Mouse (Mus musculus): ENCODE results near the gene Fcnb. TPM values are rescaled to one million over a fixed set of nuclear protein-coding genes. Genes with fewer than 3 reads are reported as not detected.

The Fcnb gene
- polyA plus RNA-seq, 1 experiment from 2014 or later, result 0.52 TPM

GRCm38 (mm10) chr2:28067821-28068536 is 16.7 kb downstream of the Fcnb start:
- no peaks in the 10 kb centered on the region for H3K4me1 ChIP-seq (ENCODE audit: control insufficient read depth, insufficient read depth, low read length)
- H3K27ac ChIP-seq (replicated peaks; ENCODE audit: low read depth, low read length), result no peak overlapping the region
- H3K9ac ChIP-seq (replicated peaks; ENCODE audit: low read length), result no peak overlapping the region
- 88% methylated on average over 2 of the region's 2 CpGs for WGBS
- no peak for ATAC-seq (replicated peaks; ENCODE audit: insufficient number of reproducible peaks, low FRiP score, low TSS enrichment, low read depth)
- H3K4me2 ChIP-seq (ENCODE audit: low read depth, low read length), result no peak overlapping the region
- no peaks in the 10 kb centered on the region for H3K27me3 ChIP-seq (ENCODE audit: control insufficient read depth, insufficient read depth, low read length)
- no peak overlapping the region for H3K4me3 ChIP-seq (ENCODE audit: low read depth, low read length)
- DNase-seq (ENCODE audit: low spot score), result no peak
- H3K36me3 ChIP-seq (replicated peaks; ENCODE audit: control insufficient read depth, insufficient read depth, low read depth, low read length), result no peaks in the 10 kb centered on the region
- no peaks in the 10 kb centered on the region for H3K9me3 ChIP-seq (replicated peaks; ENCODE audit: control insufficient read depth, low read length)

- Histone ChIP-seq H3K4me3 (ENCODE audit: low read depth, low read length) (no peak overlapping the region), H3K9me3 (replicated peaks; ENCODE audit: control insufficient read depth, low read length) (no peaks in the 10 kb centered on the region), H3K4me1 (ENCODE audit: control insufficient read depth, insufficient read depth, low read length) (no peaks in the 10 kb centered on the region), H3K4me2 (ENCODE audit: low read depth, low read length) (no peak overlapping the region), H3K27me3 (ENCODE audit: control insufficient read depth, insufficient read depth, low read length) (no peaks in the 10 kb centered on the region), H3K9ac (replicated peaks; ENCODE audit: low read length) (no peak overlapping the region), H3K27ac (replicated peaks; ENCODE audit: low read depth, low read length) (no peak overlapping the region), H3K36me3 (replicated peaks; ENCODE audit: control insufficient read depth, insufficient read depth, low read depth, low read length) (no peaks in the 10 kb centered on the region)
- DNase-seq (ENCODE audit: low spot score), result no peak
- WGBS, result 83% methylated on average over 6 of the region's 6 CpGs
- no peak for ATAC-seq (replicated peaks; ENCODE audit: insufficient number of reproducible peaks, low FRiP score, low TSS enrichment, low read depth)
Observed at GRCm38 (mm10) chr2:28067175-28067574, 17.5 kb downstream of the Fcnb start.

GRCm38 (mm10) chr2:28066686-28067085 is 18.0 kb downstream of the Fcnb start:
- Histone ChIP-seq H3K4me1 (ENCODE audit: control insufficient read depth, insufficient read depth, low read length) (no peaks in the 10 kb centered on the region), H3K9me3 (replicated peaks; ENCODE audit: control insufficient read depth, low read length) (no peaks in the 10 kb centered on the region), H3K27ac (replicated peaks; ENCODE audit: low read depth, low read length) (no peak overlapping the region), H3K4me3 (ENCODE audit: low read depth, low read length) (no peak overlapping the region), H3K27me3 (ENCODE audit: control insufficient read depth, insufficient read depth, low read length) (no peaks in the 10 kb centered on the region), H3K36me3 (replicated peaks; ENCODE audit: control insufficient read depth, insufficient read depth, low read depth, low read length) (no peaks in the 10 kb centered on the region), H3K9ac (replicated peaks; ENCODE audit: low read length) (no peak overlapping the region), H3K4me2 (ENCODE audit: low read depth, low read length) (no peak overlapping the region)
- DNase-seq (ENCODE audit: low spot score), result no peak
- WGBS, result 78% methylated on average over 5 of the region's 5 CpGs
- ATAC-seq (replicated peaks; ENCODE audit: insufficient number of reproducible peaks, low FRiP score, low TSS enrichment, low read depth), result no peak

GRCm38 (mm10) chr2:28065081-28065651 is 19.5 kb downstream of the Fcnb start:
- no peak for ATAC-seq (replicated peaks; ENCODE audit: insufficient number of reproducible peaks, low FRiP score, low TSS enrichment, low read depth)
- 87% methylated on average over 5 of the region's 5 CpGs for WGBS

GRCm38 (mm10) chr2:28064339-28065080 is 20.2 kb downstream of the Fcnb start:
- no peak overlapping the region for H3K4me3 ChIP-seq (ENCODE audit: low read depth, low read length)
- H3K36me3 ChIP-seq (replicated peaks; ENCODE audit: control insufficient read depth, insufficient read depth, low read depth, low read length), result no peaks in the 10 kb centered on the region
- H3K9me3 ChIP-seq (replicated peaks; ENCODE audit: control insufficient read depth, low read length), result no peaks in the 10 kb centered on the region
- DNase-seq (ENCODE audit: low spot score) (no peak), ATAC-seq (replicated peaks; ENCODE audit: insufficient number of reproducible peaks, low FRiP score, low TSS enrichment, low read depth) (no peak)
- H3K4me1 ChIP-seq (ENCODE audit: control insufficient read depth, insufficient read depth, low read length), result no peaks in the 10 kb centered on the region
- no peak overlapping the region for H3K27ac ChIP-seq (replicated peaks; ENCODE audit: low read depth, low read length)
- 81% methylated on average over 7 of the region's 7 CpGs for WGBS
- H3K27me3 ChIP-seq (ENCODE audit: control insufficient read depth, insufficient read depth, low read length), result no peaks in the 10 kb centered on the region
- H3K9ac ChIP-seq (replicated peaks; ENCODE audit: low read length), result no peak overlapping the region
- no peak overlapping the region for H3K4me2 ChIP-seq (ENCODE audit: low read depth, low read length)

More at GRCm38 (mm10) chr2:28065081-28065651, 19.5 kb downstream of the Fcnb start:
- no peak for DNase-seq (ENCODE audit: low spot score)
- no peak overlapping the region for H3K4me2 ChIP-seq (ENCODE audit: low read depth, low read length)
- no peaks in the 10 kb centered on the region for H3K36me3 ChIP-seq (replicated peaks; ENCODE audit: control insufficient read depth, insufficient read depth, low read depth, low read length)
- H3K9me3 ChIP-seq (replicated peaks; ENCODE audit: control insufficient read depth, low read length), result no peaks in the 10 kb centered on the region
- H3K27me3 ChIP-seq (ENCODE audit: control insufficient read depth, insufficient read depth, low read length), result no peaks in the 10 kb centered on the region
- no peaks in the 10 kb centered on the region for H3K4me1 ChIP-seq (ENCODE audit: control insufficient read depth, insufficient read depth, low read length)
- no peak overlapping the region for H3K4me3 ChIP-seq (ENCODE audit: low read depth, low read length)
- H3K27ac ChIP-seq (replicated peaks; ENCODE audit: low read depth, low read length), result no peak overlapping the region
- H3K9ac ChIP-seq (replicated peaks; ENCODE audit: low read length), result no peak overlapping the region

- no peaks in the 10 kb centered on the region for H3K36me3 ChIP-seq (replicated peaks; ENCODE audit: control insufficient read depth, insufficient read depth, low read depth, low read length)
- H3K4me2 ChIP-seq (ENCODE audit: low read depth, low read length), result no peak overlapping the region
- no peak for ATAC-seq (replicated peaks; ENCODE audit: insufficient number of reproducible peaks, low FRiP score, low TSS enrichment, low read depth)
- H3K4me3 ChIP-seq (ENCODE audit: low read depth, low read length), result no peak overlapping the region
- H3K9me3 ChIP-seq (replicated peaks; ENCODE audit: control insufficient read depth, low read length), result no peaks in the 10 kb centered on the region
- DNase-seq (ENCODE audit: low spot score), result no peak
- H3K4me1 ChIP-seq (ENCODE audit: control insufficient read depth, insufficient read depth, low read length), result no peaks in the 10 kb centered on the region
- WGBS, result 87% methylated on average over 4 of the region's 4 CpGs
- H3K27me3 ChIP-seq (ENCODE audit: control insufficient read depth, insufficient read depth, low read length), result no peaks in the 10 kb centered on the region
- no peak overlapping the region for H3K9ac ChIP-seq (replicated peaks; ENCODE audit: low read length)
- H3K27ac ChIP-seq (replicated peaks; ENCODE audit: low read depth, low read length), result no peak overlapping the region
Observed at GRCm38 (mm10) chr2:28063711-28064338, 20.9 kb downstream of the Fcnb start.

- H3K9ac ChIP-seq (replicated peaks; ENCODE audit: low read length), result no peak overlapping the region
- ATAC-seq (replicated peaks; ENCODE audit: insufficient number of reproducible peaks, low FRiP score, low TSS enrichment, low read depth) (no peak), DNase-seq (ENCODE audit: low spot score) (no peak)
- H3K4me3 ChIP-seq (ENCODE audit: low read depth, low read length), result no peak overlapping the region
- no peaks in the 10 kb centered on the region for H3K4me1 ChIP-seq (ENCODE audit: control insufficient read depth, insufficient read depth, low read length)
- H3K27me3 ChIP-seq (ENCODE audit: control insufficient read depth, insufficient read depth, low read length), result no peaks in the 10 kb centered on the region
- H3K36me3 ChIP-seq (replicated peaks; ENCODE audit: control insufficient read depth, insufficient read depth, low read depth, low read length), result no peaks in the 10 kb centered on the region
- H3K9me3 ChIP-seq (replicated peaks; ENCODE audit: control insufficient read depth, low read length), result no peaks in the 10 kb centered on the region
- H3K4me2 ChIP-seq (ENCODE audit: low read depth, low read length), result no peak overlapping the region
- no peak overlapping the region for H3K27ac ChIP-seq (replicated peaks; ENCODE audit: low read depth, low read length)
- 100% methylated on average over 1 of the region's 1 CpGs for WGBS
Observed at GRCm38 (mm10) chr2:28059922-28060321, 24.8 kb downstream of the Fcnb start.
